Mouse (Mus musculus) kidney, postnatal 10 days (tissue): ENCODE results near the gene Peg12.
A peak's percentile ranks its signal among the peaks of the same experiment; 100 is the strongest.

Source experiments
- DNase-seq: peaks from one replicate; pipeline ENCODE4 v3.0.0; 2021; ENCODE audit warnings: mixed read lengths

Peg12 gene

DNA sequence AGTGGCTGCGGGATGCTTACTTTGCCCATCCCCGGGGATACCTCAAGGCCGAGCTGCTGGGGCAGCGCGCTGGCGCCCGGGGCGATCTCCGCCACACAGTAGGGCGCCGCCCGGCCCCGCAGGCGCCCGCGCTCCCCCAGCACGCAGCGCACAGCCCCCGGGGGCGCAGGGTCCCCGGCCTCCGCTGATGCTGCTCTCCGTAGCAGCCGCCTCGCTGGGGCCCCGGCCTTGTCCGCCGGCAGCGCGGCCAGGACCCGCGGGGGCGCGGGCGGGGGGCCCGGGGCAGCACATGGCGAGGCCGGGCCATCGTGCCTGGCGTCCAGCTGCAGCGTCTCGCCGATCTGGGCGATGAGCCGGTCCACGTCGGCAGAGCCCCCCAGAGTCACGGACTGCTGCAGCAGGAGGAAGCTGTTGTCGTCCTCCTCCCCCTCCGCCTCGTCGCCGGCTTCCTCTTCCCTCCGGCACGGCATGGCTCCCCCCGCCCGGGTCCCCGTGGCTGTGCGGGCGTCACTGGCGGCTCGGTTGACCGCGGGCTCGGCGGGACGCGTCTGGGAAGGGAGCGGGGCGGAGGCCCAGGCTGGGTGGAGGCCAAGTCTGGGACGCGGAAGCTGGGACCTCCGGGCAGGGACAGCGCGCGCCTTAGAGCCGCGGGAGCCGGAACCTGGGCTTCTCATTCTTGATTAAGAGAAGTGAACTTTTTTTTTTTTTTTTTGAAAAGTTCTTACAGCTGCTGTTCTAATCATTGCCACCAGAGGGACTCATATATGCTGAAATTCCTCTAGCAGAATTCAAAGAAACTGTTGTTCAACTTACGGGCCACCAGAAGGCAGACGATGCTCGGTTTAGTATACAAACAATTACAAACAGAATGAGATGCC lies at the start of gene Peg12:
Gene Peg12, minus strand, starts transcription at position 633 of the 878 bp plus-strand sequence.
- peak; percentile 76 for DNase-seq

DNA sequence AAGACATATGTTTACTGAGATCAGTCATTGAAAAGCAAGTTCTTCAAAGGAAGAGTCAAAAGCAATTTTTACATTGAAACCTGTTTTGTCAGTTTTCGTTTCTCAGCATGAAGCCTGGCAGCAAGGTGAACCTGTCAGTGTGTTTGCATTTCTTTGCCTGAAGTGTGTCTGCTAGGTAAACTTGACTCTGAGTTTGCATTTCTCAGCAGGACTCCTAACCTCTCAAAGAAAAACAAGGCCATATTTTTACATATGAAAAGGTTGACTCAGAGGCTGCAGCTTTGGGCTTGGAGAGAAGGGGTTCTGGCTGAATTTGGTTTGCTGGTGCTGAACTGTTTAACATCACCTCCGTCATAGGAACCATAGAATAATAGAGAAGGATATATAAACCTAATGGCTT lies 21.8 kb upstream of the Peg12 start:
- DNase-seq, result no peak

DNA sequence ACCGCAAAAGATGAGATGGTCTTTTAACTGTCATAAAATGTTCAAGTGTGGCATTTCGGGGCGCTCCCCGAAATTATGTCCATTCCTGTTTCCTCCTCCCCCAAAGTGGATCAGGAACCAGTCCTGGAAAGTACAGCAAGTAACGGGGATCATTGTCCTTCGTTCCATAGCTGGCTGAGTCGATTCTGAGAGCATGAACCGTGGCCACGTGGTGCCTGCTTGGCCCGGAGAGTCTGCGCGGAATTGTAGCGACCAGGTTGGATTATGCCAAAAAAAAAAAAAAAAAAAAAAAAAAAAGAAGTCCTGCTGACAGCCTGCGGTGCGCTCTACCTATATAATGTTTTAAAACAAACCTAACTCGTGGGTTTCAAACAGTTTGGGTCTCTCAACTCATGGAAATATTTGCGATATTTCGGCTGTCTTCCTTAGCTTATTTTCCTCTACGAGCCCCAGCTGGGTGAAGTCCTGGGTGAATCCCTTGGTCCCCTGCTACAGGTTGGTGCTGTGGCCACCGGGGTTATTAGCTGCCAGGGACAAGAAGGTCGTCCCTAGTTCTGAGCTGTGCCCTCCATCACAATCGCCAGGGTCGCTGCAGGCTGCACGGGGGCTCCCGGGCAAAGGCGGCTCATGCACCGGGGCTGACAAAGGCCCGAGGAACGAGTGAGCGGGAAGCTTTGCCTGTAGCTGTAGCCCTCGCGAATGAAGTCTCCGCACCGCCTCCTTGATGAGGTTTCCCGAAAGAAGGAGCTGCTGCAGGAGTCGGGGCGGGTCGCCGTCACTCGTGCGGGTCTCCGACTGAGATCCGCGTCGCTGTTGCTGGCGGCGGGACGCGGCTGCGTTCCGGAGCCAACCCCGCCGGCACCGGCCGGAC lies 1.1 kb downstream of the Peg12 start:
- DNase-seq, result peak; percentile 36

DNA sequence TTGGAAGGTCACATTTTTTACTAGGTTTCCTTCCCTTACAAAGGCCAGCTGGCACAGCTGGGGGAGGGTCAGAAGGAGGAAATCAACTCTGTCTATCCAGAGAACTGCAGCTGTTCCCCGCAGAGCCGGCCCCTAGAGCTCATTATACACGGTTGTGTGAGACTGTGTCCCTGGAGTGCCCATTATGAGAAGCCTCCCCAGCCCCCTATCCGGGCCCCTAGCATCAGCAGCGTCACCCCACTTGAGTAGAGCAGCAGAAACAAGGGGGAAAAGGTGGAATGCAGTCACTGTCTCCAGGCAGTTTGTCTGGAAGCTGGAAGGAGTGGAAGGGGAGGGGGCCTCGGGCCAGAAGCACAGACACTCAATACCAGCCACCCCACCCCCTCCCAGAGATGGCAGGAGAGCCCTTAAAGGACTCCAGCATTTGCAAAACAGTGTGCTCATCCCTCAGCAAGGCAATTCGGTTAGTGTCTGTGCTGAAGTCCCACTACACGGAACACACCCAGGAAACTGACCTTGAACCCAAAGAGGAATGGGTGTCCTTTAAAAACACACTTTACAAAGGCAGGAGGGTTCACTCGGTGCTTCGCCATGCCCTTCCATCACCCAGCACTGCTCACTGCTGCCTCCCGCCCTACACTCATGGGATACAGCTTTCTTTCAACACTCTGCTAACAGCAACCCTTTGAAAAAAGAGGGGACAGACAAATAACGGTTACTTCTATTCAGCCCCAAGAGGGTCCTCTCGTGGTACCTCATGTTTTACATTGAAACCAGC lies 1.9 kb downstream of the Peg12 start:
- DNase-seq, result peak; percentile 59

- no peak for DNase-seq
These were observed 12.0 kb downstream of the Peg12 start for GRCm38 (mm10) chr7:62452353-62452752.

- DNase-seq, result no peak
These were observed 18.7 kb downstream of the Peg12 start for GRCm38 (mm10) chr7:62445431-62446165.

DNA sequence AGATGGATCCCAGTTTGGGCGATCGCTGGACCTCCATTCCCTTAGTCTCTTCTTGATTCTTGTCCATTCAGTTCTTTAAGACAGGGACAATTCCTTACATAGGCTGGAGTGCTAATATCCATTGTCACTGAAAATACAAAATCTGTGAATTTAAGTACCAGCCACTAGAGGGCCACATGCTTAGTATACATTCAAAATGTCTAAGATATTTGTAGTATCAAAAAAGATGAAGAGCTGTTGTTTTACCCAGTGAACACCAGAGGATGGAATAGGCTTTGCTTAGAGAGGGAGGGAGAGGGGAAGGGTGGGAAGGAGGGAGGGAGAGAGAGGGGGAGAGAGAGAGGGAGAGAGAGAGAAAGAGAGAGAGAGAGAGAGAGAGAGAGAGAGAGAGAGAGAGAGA lies 27.9 kb downstream of the Peg12 start:
- DNase-seq, result no peak

GRCm38 (mm10) chr7:62433243-62433642 lies 31.1 kb downstream of the Peg12 start:
- DNase-seq, result no peak

DNA sequence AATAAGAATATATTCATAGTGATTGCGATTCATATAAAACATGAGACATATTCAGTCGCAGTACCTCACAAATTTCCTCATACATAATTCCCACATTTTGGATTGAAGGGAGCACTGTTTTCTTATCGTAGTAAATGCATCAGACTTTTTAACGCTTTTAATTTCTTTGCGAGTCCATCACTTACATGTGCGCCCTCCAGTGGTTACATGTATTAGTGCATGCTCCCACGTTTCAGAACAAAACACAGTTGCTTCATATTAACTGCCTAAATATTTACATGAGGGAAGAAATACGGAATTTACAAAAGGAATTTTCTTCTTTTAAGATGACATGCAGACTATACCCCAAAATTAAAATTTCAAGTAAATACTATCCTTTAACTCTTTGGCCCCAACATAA lies 36.0 kb downstream of the Peg12 start:
- DNase-seq, result peak; percentile 49

- no peak for DNase-seq
These were observed 41.1 kb downstream of the Peg12 start for GRCm38 (mm10) chr7:62423210-62423609.

- no peak for DNase-seq
These were observed 43.7 kb downstream of the Peg12 start for GRCm38 (mm10) chr7:62420566-62420965.

- peak; percentile 89 for DNase-seq
These were observed 44.6 kb downstream of the Peg12 start, which contains the start of gene Mkrn3 for GRCm38 (mm10) chr7:62419493-62420360. Gene Mkrn3, minus strand, starts transcription at chr7:62420139.

DNA sequence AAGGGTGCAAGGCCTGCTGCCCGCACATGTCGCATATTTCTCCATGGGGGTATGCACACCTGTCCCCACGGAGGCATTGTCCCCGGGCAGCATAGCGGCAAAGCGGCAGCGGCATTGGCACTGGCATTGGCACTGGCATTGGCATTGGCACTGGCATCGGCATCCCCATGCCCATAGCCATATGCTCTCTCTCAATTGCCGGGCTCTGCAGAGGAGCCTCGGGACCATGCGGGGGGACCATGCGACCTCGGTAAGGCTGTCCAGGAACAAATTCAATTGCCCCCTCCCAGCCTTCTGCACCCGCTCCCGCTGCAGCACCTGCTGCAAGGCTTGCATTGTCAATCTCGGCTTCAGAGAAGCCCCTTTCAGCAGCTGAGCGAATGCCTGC lies 45.2 kb downstream of the Peg12 start:
- no peak for DNase-seq

GRCm38 (mm10) chr7:62418346-62418745 lies 46.0 kb downstream of the Peg12 start:
- DNase-seq, result no peak

- no peak for DNase-seq
These were observed 48.1 kb downstream of the Peg12 start for GRCm38 (mm10) chr7:62416173-62416572.

DNA sequence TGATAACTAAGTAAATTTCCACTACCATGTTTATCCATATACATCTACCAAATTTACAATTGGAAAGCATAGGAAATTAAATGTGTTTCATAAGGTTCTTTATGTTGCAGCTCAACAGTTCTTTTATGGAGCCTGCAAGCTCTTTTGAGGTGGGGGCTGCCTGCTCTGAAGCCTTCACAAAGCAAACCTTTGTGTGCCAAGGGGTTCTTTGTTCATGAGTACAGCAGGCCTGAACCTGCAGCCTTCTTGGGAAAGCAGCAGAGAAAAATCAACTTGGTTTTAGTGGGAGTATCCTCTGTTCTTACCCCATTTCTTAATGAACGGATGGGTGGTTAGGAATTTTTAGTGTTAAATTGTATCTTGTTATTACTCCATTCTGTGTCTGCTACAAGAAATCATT lies 49.1 kb downstream of the Peg12 start:
- DNase-seq, result no peak
